8 mouse cellular contexts compared by ENCODE assay signal in genomic region chr11:107994487-107994886, GRCm38 (mm10).
A peak's percentile ranks its signal among the peaks of the same experiment; 100 is the strongest.
DNase-seq lines count a peak whose midpoint lies in the region; ATAC-seq and TF ChIP-seq lines count a peak whose summit lies in the region.

No protein-coding gene starts in this region.

- DNase-seq in spleen, adult 2 months (ENCODE audit: low read depth in 1 of 2, low spot score in 2 of 2): peak in 1 of 2 experiments; percentile 3
- no peak for DNase-seq in spleen, adult 12 weeks (ENCODE audit: low spot score)
- DNase-seq in embryonic facial prominence, embryonic 11.5 days (ENCODE audit: low spot score): peak; percentile 82
- DNase-seq in hindbrain, postnatal 0 days (ENCODE audit: low spot score): peak; percentile 91
- DNase-seq in retina, postnatal 7 days (ENCODE audit: low read depth, low spot score): peak; percentile 62

- H3K9me3 ChIP-seq in embryonic facial prominence, embryonic 11.5 days (replicated peaks; ENCODE audit: control insufficient read depth, low read length): no peaks in the 10 kb centered on the region
- H3K9me3 ChIP-seq in hindbrain, postnatal 0 days (ENCODE audit: low read length): no peaks in the 10 kb centered on the region
- H3K9me3 ChIP-seq in limb, embryonic 12.5 days: no peaks in the 10 kb centered on the region

- no peak for TF ChIP-seq POLR2A in spleen, adult 2 months (IDR thresholded peaks at IDR 0.05; ENCODE audit: low read depth, low read length)
- TF ChIP-seq POLR2A in bone marrow, adult 2 months (IDR thresholded peaks at IDR 0.05; ENCODE audit: borderline replicate concordance, control insufficient read depth, low read depth, low read length): no peak

- H3K27ac ChIP-seq in spleen, adult 2 months (ENCODE audit: insufficient read depth, low read length): no peak overlapping the region
- no peak overlapping the region for H3K27ac ChIP-seq in bone marrow, adult 2 months (ENCODE audit: control insufficient read depth, insufficient read depth, low read depth, low read length, poor library complexity)
- H3K27ac ChIP-seq in embryonic facial prominence, embryonic 11.5 days (replicated peaks; ENCODE audit: low read depth, low read length): no peak overlapping the region
- H3K27ac ChIP-seq in hindbrain, postnatal 0 days: no peak overlapping the region
- peak overlapping the region; percentile 50; the same call in 1 of the 2 replicates for H3K27ac ChIP-seq in limb, embryonic 12.5 days

- H3K9ac ChIP-seq in embryonic facial prominence, embryonic 11.5 days (replicated peaks; ENCODE audit: low read length): no peak overlapping the region
- no peak overlapping the region for H3K9ac ChIP-seq in hindbrain, postnatal 0 days (replicated peaks; ENCODE audit: low read length)
- H3K9ac ChIP-seq in limb, embryonic 12.5 days (replicated peaks): no peak overlapping the region

- H3K4me3 ChIP-seq in spleen, adult 2 months (ENCODE audit: extremely low read depth, insufficient read depth, insufficient read length): no peak overlapping the region
- no peak overlapping the region for H3K4me3 ChIP-seq in bone marrow, adult 2 months (replicated peaks; ENCODE audit: control insufficient read depth, low read depth, low read length)
- no peak overlapping the region for H3K4me3 ChIP-seq in embryonic facial prominence, embryonic 11.5 days (ENCODE audit: low read depth, low read length)
- no peak overlapping the region for H3K4me3 ChIP-seq in hindbrain, postnatal 0 days (ENCODE audit: low read length)
- H3K4me3 ChIP-seq in limb, embryonic 12.5 days (replicated peaks): no peak overlapping the region

- H3K27me3 ChIP-seq in spleen, adult 2 months (ENCODE audit: control insufficient read depth, insufficient read depth, low read length): no peaks in the 10 kb centered on the region
- H3K27me3 ChIP-seq in embryonic facial prominence, embryonic 11.5 days (ENCODE audit: control insufficient read depth, insufficient read depth, low read length): no peaks in the 10 kb centered on the region
- no peaks in the 10 kb centered on the region for H3K27me3 ChIP-seq in hindbrain, postnatal 0 days (ENCODE audit: insufficient read depth, low read length)
- H3K27me3 ChIP-seq in limb, embryonic 12.5 days: no peaks in the 10 kb centered on the region

- no peaks in the 10 kb centered on the region for H3K4me1 ChIP-seq in spleen, adult 2 months (ENCODE audit: control insufficient read depth, insufficient read depth, insufficient read length)
- no peaks in the 10 kb centered on the region for H3K4me1 ChIP-seq in bone marrow, adult 2 months (ENCODE audit: control insufficient read depth, insufficient read depth, low read length)
- H3K4me1 ChIP-seq in embryonic facial prominence, embryonic 11.5 days (ENCODE audit: control insufficient read depth, insufficient read depth, low read length): no peaks in the 10 kb centered on the region
- H3K4me1 ChIP-seq in hindbrain, postnatal 0 days (ENCODE audit: insufficient read depth, low read length): no peaks in the 10 kb centered on the region
- peaks cover 24% of the 10 kb centered on the region for H3K4me1 ChIP-seq in limb, embryonic 12.5 days (replicated peaks)

- ATAC-seq in embryonic facial prominence, embryonic 11.5 days (replicated peaks; ENCODE audit: insufficient number of reproducible peaks, low FRiP score, low TSS enrichment, low read depth): no peak
- no peak for ATAC-seq in hindbrain, postnatal 0 days
- ATAC-seq in limb, embryonic 12.5 days (ENCODE audit: insufficient number of reproducible peaks, insufficient read depth, low FRiP score, low TSS enrichment, low read depth): no peak
- ATAC-seq in erythroblast, adult 5-6 weeks (replicated peaks; ENCODE audit: low FRiP score, poor library complexity, severe bottlenecking): no peak

- H3K36me3 ChIP-seq in spleen, adult 2 months (ENCODE audit: control insufficient read depth, insufficient read depth, low read length): no peaks in the 10 kb centered on the region
- H3K36me3 ChIP-seq in embryonic facial prominence, embryonic 11.5 days (replicated peaks; ENCODE audit: control insufficient read depth, insufficient read depth, low read depth, low read length): no peaks in the 10 kb centered on the region
- no peaks in the 10 kb centered on the region for H3K36me3 ChIP-seq in hindbrain, postnatal 0 days (ENCODE audit: insufficient read depth, low read length)
- no peaks in the 10 kb centered on the region for H3K36me3 ChIP-seq in limb, embryonic 12.5 days

- WGBS in spleen, adult 2 months: 75% methylated on average over 6 of the region's 6 CpGs
- 70% methylated on average over 6 of the region's 6 CpGs for WGBS in bone marrow, adult 2 months
- WGBS in embryonic facial prominence, embryonic 11.5 days: 46% methylated on average over 6 of the region's 6 CpGs
- WGBS in hindbrain, postnatal 0 days: 50% methylated on average over 6 of the region's 6 CpGs
- WGBS in limb, embryonic 12.5 days: 45% methylated on average over 6 of the region's 6 CpGs

- peak; percentile 34; the same call in 1 of the 2 replicates for TF ChIP-seq CTCF in spleen, adult 2 months (IDR thresholded peaks at IDR 0.05; ENCODE audit: extremely low read depth, insufficient read depth, insufficient read length, insufficient replicate concordance)
- TF ChIP-seq CTCF in bone marrow, adult 2 months (IDR thresholded peaks at IDR 0.05; ENCODE audit: control insufficient read depth, insufficient read depth, low read length): peak; percentile 21; the same call in 1 of the 2 replicates
- TF ChIP-seq CTCF in hindbrain, postnatal 0 days (IDR thresholded peaks at IDR 0.05; ENCODE audit: low read depth): peak; percentile 90

- no peak overlapping the region for H3K4me2 ChIP-seq in embryonic facial prominence, embryonic 11.5 days (ENCODE audit: low read depth, low read length)
- no peak overlapping the region for H3K4me2 ChIP-seq in hindbrain, postnatal 0 days (ENCODE audit: low read depth, low read length)
- no peak overlapping the region for H3K4me2 ChIP-seq in limb, embryonic 12.5 days

Comparison
In these comparisons a context has a peak if more than half of its experiments do, and no peak if none do; other contexts are left out.
1. CTCF ChIP-seq: peak in every context shown above with its lines; median percentile 90 in hindbrain, postnatal 0 days; 34 in spleen, adult 2 months; 21 in bone marrow, adult 2 months.